Mouse (Mus musculus) urinary bladder, postnatal 14 days (tissue): ENCODE data around the gene Prpf18.
"Not testable (repeated sequence)": the region's sequence is repeated elsewhere in the genome, so short reads cannot be mapped to it uniquely, and the experiment has no call there.

ENCODE experiments used
- DNase-seq: peaks from one replicate; pipeline ENCODE4 v3.0.0; 2021; ENCODE audit warnings: low spot score

Prpf18 gene

DNA sequence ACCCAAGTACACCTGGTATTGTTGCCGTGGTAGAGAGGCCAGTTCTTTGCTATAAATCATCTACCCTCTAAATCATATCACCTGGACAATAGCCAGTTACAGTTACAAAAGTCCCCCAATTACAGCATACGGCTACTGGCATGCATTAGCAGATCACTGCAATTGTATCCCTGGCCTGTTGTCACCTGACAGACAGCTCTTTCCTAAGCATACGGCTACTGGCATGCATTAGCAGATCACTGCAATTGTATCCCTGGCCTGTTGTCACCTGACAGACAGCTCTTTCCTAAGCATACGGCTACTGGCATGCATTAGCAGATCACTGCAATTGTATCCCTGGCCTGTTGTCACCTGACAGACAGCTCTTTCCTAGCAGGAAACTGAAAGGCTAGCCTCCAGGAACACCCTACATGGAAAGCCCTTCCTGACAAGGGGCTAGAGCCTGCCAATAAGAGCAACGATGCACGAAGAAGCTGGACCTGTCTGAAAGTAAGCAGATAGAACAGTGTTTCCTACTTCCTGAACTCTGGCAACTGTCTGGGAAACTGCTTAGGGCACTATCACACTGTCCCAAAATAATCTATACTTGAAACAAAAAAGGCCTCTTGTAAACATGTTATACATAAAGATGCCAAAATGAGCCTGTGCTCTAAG, 37.5 kb downstream of the Prpf18 start:
- DNase-seq: not testable (repeated sequence)

DNA sequence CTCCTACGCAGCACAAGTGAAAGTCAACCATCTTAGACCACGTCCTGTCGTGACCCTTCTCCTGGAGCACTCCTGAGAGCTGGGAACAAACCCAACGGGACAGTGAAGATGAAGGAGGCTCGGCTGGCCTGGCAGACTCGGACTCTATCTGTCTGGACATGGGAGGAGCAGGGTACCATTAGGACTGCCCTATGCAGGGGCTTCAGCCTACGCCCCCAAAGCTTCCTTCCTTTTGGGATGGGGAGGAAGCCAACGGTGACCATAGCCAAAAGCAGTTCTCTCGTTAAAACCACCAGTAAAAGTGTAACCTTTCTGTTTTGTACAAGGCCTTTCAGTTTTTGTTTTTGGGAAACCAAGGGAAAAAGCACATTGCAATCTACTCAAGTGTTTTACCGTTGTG, 40.2 kb downstream of the Prpf18 start:
- peak; percentile 15 for DNase-seq

DNA sequence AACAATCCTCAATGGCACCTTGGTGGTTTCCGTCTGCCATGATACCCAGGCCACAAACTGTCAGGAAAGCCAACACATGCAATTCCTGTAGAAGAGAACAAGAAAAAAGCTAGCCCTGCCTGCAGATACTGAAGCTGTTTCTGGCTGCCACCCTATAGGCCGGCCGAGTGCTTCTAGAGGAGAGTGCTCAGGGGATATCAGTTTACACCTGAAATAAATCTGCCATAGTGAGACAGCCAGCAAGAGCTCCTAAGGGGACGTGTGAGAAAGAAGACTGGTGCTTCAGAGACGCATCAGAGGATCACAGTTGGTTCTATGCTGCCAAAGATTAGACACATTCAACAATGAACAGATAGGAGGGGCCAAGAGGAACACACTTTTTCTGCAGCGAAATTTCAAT, 40.6 kb downstream of the Prpf18 start:
- no peak for DNase-seq

DNA sequence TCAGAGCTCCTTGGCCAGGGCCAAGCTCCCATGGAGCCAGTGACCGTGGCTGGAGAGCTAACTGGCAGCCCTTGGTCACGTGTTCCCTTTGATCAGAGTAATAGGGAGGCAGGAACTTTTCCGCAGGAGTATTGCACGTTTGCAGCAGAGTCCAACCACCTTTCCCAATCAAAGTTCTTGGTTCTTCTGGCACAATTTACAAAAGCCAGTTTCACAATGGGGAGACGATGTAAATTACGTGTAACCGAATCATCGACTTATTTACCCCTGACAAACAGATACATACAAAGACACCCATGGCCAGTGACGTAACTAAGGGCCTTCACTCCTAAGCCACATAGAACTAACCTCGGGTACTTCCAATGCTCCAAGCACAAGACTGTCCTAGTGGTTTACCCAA, 42.5 kb downstream of the Prpf18 start:
- no peak for DNase-seq

DNA sequence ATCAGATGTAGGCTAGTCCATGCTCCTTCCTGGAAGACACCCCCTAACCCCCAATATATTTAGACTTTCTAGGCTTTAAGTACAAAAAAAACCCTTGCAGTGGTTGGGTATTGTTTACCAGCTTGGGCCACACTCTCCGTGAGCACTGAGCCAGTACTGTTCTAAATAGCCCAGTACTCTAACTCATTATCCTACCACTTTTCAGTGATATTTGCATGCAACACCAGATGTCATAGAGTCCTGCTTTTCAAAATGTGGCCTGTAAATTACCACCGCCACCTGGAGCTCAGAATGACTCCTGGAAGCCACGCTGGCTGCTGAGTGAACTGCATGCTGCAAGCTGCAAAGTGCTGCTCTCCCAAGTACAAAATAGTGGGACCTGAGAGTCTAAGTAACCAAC, 43.7 kb downstream of the Prpf18 start:
- no peak for DNase-seq

DNA sequence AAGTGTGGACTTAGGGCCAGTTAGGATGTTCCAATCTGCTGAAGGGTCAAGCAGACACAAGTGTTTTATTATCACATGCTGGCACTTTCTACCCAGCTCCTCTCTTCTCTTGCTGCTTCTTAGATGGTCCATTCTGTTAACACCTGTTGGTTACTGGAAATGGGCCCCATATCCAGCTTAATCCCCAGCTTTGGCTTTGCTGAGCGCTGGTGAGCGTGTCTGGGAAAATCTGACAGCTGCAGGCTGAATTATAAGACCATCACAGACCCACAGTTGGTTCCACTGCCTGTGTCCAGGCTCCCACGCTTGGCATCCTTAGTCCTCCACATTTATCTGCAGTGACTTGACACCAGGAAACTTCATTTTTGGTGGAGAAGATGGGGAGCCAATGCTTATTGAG, 45.4 kb downstream of the Prpf18 start:
- DNase-seq: no peak

DNA sequence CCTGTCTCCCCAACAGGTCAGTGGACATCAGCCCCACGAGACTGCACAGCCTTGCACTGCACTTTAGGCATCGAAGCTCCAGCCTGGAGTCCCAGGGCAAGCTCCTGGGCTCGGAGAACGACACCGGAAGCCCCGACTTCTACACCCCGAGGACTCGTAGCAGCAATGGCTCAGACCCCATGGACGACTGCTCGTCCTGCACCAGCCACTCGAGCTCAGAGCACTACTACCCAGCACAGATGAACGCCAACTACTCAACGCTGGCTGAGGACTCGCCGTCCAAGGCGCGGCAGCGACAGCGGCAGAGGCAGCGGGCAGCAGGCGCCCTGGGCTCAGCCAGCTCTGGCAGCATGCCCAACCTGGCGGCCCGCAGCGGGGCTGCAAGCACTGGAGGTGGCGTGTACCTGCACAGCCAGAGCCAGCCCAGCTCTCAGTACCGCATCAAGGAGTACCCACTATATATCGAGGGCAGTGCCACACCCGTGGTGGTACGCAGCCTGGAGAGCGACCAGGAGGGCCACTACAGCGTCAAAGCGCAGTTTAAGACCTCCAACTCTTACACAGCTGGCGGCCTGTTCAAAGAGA, 48.5 kb downstream of the Prpf18 start:
- DNase-seq: no peak

DNA sequence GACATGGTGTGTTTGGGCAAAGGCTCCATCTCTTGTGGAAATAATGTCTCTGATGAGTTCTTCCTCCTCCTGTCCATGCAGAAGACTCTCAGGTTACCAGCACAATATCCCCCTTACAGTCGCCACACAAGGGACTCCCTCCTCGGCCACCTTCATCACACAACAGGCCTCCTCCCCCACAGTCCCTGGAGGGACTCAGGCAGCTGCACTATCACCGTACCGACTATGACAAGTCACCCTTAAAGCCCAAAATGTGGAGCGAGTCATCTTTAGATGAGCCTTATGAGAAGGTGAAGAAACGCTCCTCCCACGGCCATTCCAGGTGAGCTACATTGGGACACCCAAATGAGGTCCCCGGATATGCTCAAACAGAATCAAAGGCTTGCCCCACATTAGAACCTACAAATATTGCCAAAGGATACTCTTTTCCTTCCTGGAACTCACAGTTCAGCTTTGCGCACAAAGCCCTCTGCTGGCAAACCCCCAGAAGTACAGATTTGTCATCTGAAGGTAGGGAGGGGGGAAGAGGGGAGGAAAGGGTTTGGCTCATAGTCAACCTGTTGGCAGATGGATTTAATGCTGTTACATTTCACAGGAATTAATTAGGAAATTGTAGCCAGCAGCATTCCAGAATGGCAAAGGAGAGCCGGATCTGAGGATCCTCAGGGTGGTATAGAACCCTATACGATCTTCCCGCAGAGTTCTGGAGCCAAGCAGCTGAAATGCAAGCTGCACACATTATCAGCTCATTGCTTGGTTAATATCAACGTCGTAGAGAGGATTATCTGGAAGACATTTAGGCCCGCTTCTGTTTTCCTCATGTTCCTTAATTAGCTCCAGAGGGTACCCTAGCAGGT, 50.7 kb downstream of the Prpf18 start:
- peak; percentile 73 for DNase-seq

DNA sequence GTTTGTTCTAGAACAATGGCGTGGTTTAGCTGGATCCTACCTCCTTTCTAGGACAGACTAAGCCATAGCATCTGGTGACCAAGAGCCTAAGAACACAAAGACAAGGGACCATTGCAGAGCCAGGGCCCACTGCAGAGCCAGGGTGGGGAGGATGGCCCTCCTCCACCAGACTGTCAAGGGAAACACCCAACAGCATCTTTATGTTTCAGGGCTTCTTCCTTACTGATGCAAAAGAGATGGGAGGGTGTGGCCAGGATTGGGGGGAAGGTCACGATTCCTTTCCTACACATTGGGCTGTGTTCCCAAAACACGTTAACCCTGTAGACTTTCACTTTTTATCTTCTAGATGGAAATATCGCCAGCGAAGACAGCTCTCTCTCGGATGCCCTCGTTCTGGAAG, 54.9 kb downstream of the Prpf18 start:
- DNase-seq: no peak

DNA sequence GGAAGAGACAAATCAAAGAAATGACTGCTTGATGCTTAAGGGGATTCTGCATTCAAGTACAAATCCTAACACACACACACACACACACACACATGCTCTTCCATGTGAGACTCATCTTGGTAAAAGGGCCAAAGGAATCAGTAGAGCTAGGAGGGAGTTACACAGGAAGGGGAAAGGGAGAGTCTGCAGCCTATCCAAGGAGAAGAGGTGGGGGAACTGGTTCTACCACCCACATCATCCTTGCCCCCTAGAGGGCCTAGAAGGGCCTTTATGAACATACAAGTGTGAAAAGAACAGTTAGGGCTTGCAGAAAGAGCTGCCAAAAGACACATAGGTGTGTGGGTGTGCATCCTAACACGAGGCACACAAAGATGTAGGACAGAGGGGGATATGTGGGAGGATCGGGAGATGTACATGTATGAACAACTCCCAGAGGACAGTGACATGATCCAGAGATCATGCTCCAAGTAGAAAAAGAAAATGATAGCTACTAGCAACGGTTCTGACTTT, 58.0 kb downstream of the Prpf18 start:
- no peak for DNase-seq

DNA sequence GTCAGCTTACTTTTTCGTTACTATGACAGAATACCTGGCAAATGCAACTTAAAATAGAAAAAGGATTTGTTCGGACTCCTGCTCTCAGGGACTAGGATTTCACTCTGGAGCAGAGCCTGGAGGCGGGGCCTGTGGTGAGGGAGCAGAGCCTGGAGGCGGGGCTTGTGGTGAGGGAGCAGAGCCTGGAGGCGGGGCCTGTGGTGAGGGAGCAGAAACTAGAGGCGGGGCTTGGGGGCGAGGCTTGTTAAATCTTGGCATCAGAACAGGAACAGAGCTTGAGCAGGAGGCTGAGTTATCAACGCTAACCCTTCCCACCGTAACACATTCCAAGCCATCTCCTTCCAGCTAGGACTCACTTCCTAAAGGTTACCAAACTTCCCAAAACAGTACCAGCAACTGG, 58.5 kb downstream of the Prpf18 start:
- DNase-seq: peak; percentile 65

DNA sequence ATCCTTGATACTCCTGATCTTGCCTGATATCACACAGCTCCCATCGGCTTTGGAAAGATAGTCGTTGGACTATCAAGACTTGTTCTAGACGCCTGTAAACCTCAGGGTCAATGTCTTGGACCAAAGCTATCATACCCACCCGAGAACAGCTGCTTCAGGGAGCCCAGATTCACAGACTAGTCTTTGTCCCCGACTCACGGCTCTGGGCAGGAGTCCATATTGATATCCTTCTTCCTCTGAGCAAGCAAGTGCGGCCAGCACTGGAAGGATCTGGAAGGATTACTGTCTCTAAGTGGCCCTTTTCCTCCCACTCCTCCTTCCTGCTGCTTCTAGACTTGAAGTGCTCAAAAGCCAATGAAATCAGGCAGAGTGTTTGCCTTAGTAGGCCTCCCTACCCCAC, 59.2 kb downstream of the Prpf18 start:
- no peak for DNase-seq

DNA sequence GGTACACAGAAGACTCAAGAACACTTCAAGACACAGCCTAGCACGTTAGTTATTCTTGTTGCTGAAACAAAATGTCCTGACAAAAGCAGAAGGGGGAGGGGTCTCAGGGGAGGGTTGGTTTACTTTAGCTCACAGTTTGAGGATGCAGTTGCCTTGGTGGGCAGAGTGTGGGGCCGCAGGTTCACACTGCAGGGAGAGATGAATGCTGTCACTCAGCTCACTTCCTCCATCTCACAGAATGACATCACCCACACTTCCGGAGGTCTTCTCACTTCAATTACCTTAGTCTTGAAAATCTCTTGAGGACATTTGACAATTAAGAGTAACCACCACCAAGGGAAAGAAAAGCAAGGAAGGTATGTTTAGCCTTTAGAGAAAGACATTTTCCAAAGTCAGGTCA, 60.3 kb downstream of the Prpf18 start:
- DNase-seq: no peak

DNA sequence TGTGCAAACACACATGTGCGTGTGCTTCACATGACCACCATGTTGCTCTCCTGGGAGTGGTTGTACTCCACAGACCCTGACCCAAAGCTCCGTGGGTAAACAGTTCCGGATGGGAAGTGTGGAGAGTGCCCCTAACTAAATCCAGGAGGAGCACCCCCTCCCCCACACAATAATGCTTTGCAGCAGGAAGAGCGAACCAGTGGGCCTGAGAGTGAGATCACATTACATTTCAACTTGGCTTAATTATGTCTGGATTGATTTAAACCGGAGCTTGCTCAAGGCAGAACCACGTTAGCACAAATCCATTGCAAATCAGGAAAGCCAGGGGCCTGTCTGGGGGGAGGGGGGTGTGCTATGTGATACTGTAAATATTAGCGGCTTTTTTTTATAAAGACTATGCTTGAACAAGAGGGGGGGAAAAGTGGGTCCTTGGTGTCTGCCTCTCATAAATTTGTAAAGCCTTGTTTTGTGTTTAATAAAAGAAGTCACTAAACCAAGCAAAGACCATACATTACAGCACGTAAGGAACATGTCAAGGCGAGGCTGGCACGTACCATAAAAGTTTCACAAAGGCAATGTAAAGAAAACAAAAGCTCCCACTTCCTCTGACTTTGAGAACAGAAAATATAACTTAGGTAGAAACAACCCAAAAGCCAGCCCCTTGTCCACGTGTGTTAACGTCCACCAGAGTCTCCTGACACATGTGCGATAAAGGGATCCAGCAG, 64.1 kb downstream of the Prpf18 start:
- DNase-seq: no peak

DNA sequence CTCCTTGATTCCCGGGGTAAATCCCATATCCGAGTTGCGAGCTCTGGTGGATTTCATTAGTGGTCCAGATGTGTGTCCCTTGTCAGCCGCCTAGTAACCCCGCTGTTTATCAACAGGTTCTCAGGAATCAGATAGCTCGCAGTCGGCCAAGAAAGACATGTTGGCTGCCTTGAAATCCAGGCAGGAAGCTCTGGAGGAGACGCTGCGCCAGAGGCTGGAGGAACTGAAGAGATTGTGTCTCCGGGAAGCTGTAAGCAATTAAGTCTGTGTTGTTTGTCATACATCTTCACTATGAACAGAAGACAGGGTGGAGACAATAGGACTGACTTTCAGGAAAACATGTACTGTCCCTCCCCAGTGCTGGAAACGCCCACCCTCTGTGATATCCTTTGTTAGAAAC, 65.7 kb downstream of the Prpf18 start:
- no peak for DNase-seq

DNA sequence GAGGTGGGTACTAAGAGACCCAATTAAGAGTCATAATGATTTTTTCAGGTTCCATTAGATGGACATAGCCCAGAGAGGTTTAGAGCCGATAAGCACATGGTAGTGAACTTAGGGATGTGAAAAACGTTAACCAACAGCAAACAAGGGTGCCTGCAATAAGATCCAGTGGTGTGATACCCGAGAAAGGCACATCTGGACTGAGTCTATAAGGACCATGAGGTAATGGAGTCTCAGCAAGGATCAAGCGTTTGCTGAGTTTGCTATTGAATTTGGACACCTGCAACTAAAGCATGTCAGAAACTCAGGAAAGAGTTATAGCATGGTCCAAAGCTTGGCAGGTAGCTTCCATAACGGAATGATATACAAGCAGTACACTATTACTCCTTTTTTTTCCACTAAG, 67.7 kb downstream of the Prpf18 start:
- DNase-seq: no peak

DNA sequence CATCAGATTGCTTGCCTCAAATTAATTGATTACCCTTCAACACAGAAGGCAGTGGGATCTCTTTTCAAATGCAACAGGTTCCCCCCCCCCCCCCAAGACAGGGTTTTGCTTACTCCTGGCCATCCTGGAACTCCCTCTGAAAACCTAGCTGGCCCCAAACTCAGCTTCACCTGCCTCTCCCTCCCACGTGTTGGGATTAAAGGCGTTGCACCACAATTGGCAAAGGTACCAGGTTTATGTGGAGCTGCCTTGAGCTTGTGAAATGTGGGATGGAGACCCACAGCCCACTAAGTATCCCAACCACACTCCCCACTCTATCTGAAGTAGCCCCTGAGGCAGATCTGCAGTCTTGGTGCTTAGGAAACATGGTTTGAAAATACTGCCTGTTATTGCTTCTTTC, 69.0 kb downstream of the Prpf18 start:
- no peak for DNase-seq

DNA sequence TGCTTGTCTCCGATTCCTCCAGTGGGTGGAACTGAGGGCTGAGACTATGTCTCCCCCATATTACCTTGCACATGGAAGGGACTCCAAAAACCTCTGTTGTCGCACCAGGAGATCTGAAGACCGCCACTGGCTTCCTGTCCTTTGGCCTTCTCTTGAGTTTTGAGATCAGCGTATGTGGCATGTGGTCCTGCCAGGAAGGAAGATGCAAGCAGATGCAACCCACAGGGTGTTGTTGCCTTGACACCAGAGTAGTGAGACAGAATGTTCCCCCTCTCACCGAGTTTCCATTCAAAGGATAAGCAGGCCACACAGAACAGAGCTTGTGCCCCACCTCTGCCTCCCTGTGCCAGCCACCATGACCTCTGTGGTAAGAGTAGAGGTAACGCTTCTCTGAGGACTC, 71.2 kb downstream of the Prpf18 start:
- DNase-seq: no peak

DNA sequence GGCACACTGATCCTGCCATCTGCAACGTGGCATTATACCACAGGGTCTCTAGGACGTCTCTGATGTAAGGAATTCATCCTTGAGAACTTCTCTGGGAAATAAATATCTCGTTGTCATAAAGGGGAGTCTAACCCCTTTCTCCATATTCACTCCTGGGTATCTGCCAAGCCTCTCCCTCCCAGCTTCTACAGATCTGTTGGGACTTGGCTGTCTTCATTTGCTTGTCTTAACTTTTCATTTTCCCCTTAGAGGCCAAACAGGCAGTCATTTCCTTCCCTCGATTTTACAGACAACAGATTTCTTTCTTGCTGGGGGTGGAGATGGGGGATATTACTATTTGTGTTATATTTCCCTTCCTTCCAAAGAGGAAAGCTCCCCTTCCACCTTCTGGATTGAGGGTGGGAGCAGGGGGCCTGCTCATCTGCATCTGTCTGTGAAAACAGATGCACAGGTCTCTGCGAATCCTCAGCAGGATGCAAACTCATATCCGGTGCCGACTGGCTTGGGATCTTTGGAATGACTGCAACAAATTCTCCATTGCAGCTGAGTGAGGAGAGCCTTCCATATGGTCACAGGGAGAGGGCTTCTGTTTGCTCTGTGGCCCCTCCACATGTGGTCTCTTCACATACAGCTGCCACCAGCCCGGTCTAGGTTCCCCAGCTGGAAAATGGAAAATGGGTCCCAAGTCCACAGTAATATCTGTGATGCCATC, 72.4 kb downstream of the Prpf18 start:
- DNase-seq: no peak

DNA sequence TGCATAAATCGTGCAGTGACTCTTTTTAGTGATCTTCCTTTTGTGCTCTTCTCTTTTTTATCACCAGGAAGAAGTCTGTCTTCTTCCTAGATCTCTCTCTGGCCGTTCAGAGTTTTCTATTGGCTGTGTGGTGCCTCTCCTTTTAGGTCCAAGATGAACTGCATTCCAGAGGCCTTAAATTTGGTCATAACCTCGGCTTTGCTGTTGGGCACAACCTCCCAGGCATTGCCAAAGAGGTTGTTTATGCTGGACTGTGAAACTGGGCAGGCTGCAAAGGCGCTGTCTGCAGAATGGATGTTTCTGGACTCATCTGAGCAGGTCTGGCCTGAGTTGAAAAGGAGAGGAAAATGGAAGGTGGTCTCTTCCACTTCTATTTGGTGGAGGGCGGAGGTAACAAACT, 73.6 kb downstream of the Prpf18 start:
- DNase-seq: no peak

DNA sequence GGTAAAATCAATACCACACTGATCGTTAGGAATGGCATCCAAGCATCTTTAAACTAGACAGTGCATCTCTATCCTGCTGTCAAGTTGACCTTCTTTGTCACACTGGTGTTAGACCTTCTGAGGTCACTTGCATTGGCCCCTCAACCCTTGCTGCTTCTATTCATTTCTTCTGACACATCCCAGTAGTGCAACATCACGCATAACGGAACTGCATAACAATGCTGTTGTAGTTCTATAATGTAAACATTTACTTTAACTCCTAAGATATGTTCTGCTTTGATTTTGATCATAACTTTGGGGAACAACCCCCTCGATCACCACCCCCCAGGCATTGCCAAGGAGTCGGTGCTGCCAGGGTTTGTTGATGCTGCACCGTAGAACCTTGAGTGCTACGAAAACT, 75.9 kb downstream of the Prpf18 start:
- no peak for DNase-seq

DNA sequence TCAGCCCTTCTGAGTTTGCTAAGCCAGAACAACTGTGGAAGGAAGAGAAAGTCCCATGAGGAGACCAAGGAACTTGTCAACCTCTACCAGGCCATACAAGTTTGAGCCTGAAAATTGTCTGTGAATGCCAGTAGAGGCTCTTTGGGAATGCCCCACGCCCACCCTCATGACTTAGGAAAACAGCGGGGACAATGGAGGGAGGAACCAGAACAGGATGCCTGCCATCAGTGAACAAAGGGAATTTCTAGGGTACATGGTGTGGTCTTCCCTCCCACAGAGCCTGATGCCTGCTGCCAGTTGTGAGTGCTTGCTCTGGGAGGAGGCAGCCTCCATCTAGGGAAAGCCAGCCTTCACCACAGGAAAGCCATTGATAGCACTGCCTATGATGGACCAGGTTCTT, 76.8 kb downstream of the Prpf18 start:
- no peak for DNase-seq
